Mouse (Mus musculus) small intestine, adult 2 months (tissue): ENCODE measurements around the gene Sesn3. TPM values are rescaled to one million over a fixed set of nuclear protein-coding genes. Genes with fewer than 3 reads are reported as not detected.

Experiments used
- H3K27ac ChIP-seq: fragments of 200-500 bp; 2 replicates; pipeline ENCODE4 v1.5.1; 2012; ENCODE audit warnings: low read depth, low read length, control low read depth, inconsistent platforms; ENCODE audit not compliant: insufficient read depth
- H3K27me3 ChIP-seq: fragments of 200-500 bp; 2 replicates; pipeline ENCODE4 v1.6.1; 2012; ENCODE audit warnings: mild to moderate bottlenecking, moderate library complexity, low read length, inconsistent platforms; ENCODE audit not compliant: control insufficient read depth, insufficient read depth
- H3K36me3 ChIP-seq: fragments of 200-500 bp; 2 replicates; pipeline ENCODE4 v1.6.1; 2012; ENCODE audit warnings: mild to moderate bottlenecking, low read length, control low read depth, inconsistent platforms; ENCODE audit not compliant: control insufficient read depth, insufficient read depth
- H3K4me1 ChIP-seq: fragments of 200-500 bp; 2 replicates; pipeline ENCODE4 v1.6.1; 2012; ENCODE audit warnings: low read length, inconsistent platforms, mixed read lengths; ENCODE audit not compliant: control insufficient read depth, insufficient read depth, insufficient read length
- H3K4me3 ChIP-seq: fragments of 200-500 bp; 2 replicates; pipeline ENCODE4 v1.5.1; 2012; ENCODE audit warnings: low read depth, mild to moderate bottlenecking, control low read depth, inconsistent platforms, low read length, moderate library complexity
- CTCF ChIP-seq: fragments of 200-500 bp; IDR thresholded peaks from 2 replicates; pipeline ENCODE4 v1.5.1; 2012; ENCODE audit warnings: low read depth, mild to moderate bottlenecking, control low read depth, inconsistent platforms, low read length, moderate library complexity, mixed read lengths; ENCODE audit not compliant: insufficient replicate concordance, insufficient read length; ENCODE audit errors: extremely low read depth
- POLR2A ChIP-seq: fragments of 200-500 bp; IDR thresholded peaks from 2 replicates; pipeline ENCODE4 v1.6.1; 2012; ENCODE audit warnings: low read depth, mild to moderate bottlenecking, control low read depth, inconsistent platforms, low read length, moderate library complexity
- WGBS: fragments of 180-500 bp; shearing (Covaris S2); methylation state at CpG from one replicate; pipeline ENCODE4 v1.1.7; 2018; 5-methylcytosine and 5-hydroxymethylcytosine counted together
- polyA plus RNA-seq: library from polyadenylated mRNA; depleted of rRNA; stranded (reverse); fragments of >200 nt; gene quantifications from 2 replicates; pipeline ENCODE4 v1.2.3, GENCODE M21; 2012

Gene Sesn3
- polyA plus RNA-seq, 1 experiment, result 11.4 TPM

- WGBS, result 76% methylated on average over 6 of the region's 6 CpGs
- TF ChIP-seq POLR2A, result no peak
- no peak for TF ChIP-seq CTCF
- H3K36me3 ChIP-seq, result peaks cover 5% of the 10 kb centered on the region
- H3K4me3 ChIP-seq, result no peak overlapping the region
- H3K4me1 ChIP-seq, result no peaks in the 10 kb centered on the region
- no peaks in the 10 kb centered on the region for H3K27me3 ChIP-seq
- no peak overlapping the region for H3K27ac ChIP-seq
Observed at GRCm38 (mm10) chr9:14354852-14355251, 80.0 kb downstream of the Sesn3 start.

GRCm38 (mm10) chr9:14357033-14357432 is 82.2 kb downstream of the Sesn3 start:
- WGBS, result 54% methylated on average over 4 of the region's 4 CpGs
- H3K4me3 ChIP-seq, result no peak overlapping the region
- TF ChIP-seq POLR2A (no peak), CTCF (peak; percentile 33; the same call in 1 of the 2 replicates)
- no peaks in the 10 kb centered on the region for H3K27me3 ChIP-seq
- no peak overlapping the region for H3K27ac ChIP-seq
- no peaks in the 10 kb centered on the region for H3K4me1 ChIP-seq
- H3K36me3 ChIP-seq, result peaks cover 8% of the 10 kb centered on the region

- TF ChIP-seq POLR2A (no peak), CTCF (no peak)
- Histone ChIP-seq H3K4me3 (no peak overlapping the region), H3K27me3 (no peaks in the 10 kb centered on the region), H3K4me1 (no peaks in the 10 kb centered on the region; the same call in 1 of the 2 replicates), H3K27ac (no peak overlapping the region), H3K36me3 (peaks cover 8% of the 10 kb centered on the region)
- 88% methylated on average over 8 of the region's 8 CpGs for WGBS
Observed at GRCm38 (mm10) chr9:14362068-14362768, 87.4 kb downstream of the Sesn3 start.

GRCm38 (mm10) chr9:14363540-14363939 is 88.7 kb downstream of the Sesn3 start:
- Histone ChIP-seq H3K27ac (no peak overlapping the region), H3K36me3 (peaks cover 4% of the 10 kb centered on the region), H3K4me1 (no peaks in the 10 kb centered on the region; the same call in 1 of the 2 replicates), H3K27me3 (no peaks in the 10 kb centered on the region), H3K4me3 (no peak overlapping the region)
- 76% methylated on average over 6 of the region's 6 CpGs for WGBS
- no peak for TF ChIP-seq POLR2A
- no peak for TF ChIP-seq CTCF

- Histone ChIP-seq H3K27me3 (no peaks in the 10 kb centered on the region), H3K36me3 (peaks cover 4% of the 10 kb centered on the region), H3K4me1 (peaks cover 2% of the 10 kb centered on the region; the same call in 1 of the 2 replicates), H3K27ac (no peak overlapping the region), H3K4me3 (no peak overlapping the region)
- 91% methylated on average over 9 of the region's 9 CpGs for WGBS
- TF ChIP-seq CTCF (no peak), POLR2A (no peak)
Observed at GRCm38 (mm10) chr9:14364719-14365118, 89.9 kb downstream of the Sesn3 start.

- peaks cover 2% of the 10 kb centered on the region; the same call in 1 of the 2 replicates for H3K4me1 ChIP-seq
- TF ChIP-seq POLR2A (no peak), CTCF (no peak)
- H3K4me3 ChIP-seq, result no peak overlapping the region
- WGBS, result 66% methylated on average over 4 of the region's 4 CpGs
- H3K27me3 ChIP-seq, result no peaks in the 10 kb centered on the region
- H3K27ac ChIP-seq, result no peak overlapping the region
- peaks cover 2% of the 10 kb centered on the region for H3K36me3 ChIP-seq
Observed at GRCm38 (mm10) chr9:14365481-14366125, 90.7 kb downstream of the Sesn3 start.

GRCm38 (mm10) chr9:14367850-14368249 is 93.0 kb downstream of the Sesn3 start:
- no peak for TF ChIP-seq POLR2A
- Histone ChIP-seq H3K36me3 (peaks cover 2% of the 10 kb centered on the region), H3K4me3 (no peak overlapping the region), H3K4me1 (peaks cover 2% of the 10 kb centered on the region; the same call in 1 of the 2 replicates), H3K27ac (no peak overlapping the region), H3K27me3 (no peaks in the 10 kb centered on the region)
- 96% methylated on average over 4 of the region's 4 CpGs for WGBS
